Mouse (Mus musculus) MEL (cell line): ENCODE results near the gene Spats1.

Source experiments
- CHD1 ChIP-seq: IDR thresholded peaks from 2 replicates; pipeline ENCODE4 v1.6.1; 2012; ENCODE audit warnings: low read depth, mild to moderate bottlenecking, inconsistent platforms, low read length, improper control_type of control experiment
- CTCF ChIP-seq, 3 experiments: IDR thresholded peaks in 2 of 3; conservative IDR thresholded peaks in 1 of 3; 2 replicates each; pipeline ENCODE4 v1.5.1; 2011 to 2012; ENCODE audit warnings: low read length in 3 of 3, low read depth in 2 of 3, mild to moderate bottlenecking in 2 of 3, improper control_type of control experiment in 1 of 3, inconsistent platforms in 1 of 3, mixed read lengths in 1 of 3, moderate library complexity in 1 of 3; ENCODE audit not compliant: control insufficient read depth in 1 of 3, insufficient read depth in 1 of 3, poor library complexity in 1 of 3, severe bottlenecking in 1 of 3
- E2F4 ChIP-seq: IDR thresholded peaks from 2 replicates; pipeline ENCODE4 v1.6.1; 2011; ENCODE audit warnings: low read depth, low read length, improper control_type of control experiment, borderline replicate concordance
- GABPA ChIP-seq: IDR thresholded peaks from 2 replicates; pipeline ENCODE4 v1.6.1; 2012; ENCODE audit warnings: low read depth, mild to moderate bottlenecking, inconsistent platforms, low read length, improper control_type of control experiment, moderate library complexity
- MEF2A ChIP-seq: IDR thresholded peaks from 2 replicates; pipeline ENCODE4 v1.6.1; 2014; ENCODE audit warnings: low read depth, mild to moderate bottlenecking, inconsistent platforms, low read length, improper control_type of control experiment; ENCODE audit not compliant: poor library complexity, insufficient replicate concordance, severe bottlenecking; ENCODE audit errors: extremely low read depth
- POLR2AphosphoS2 ChIP-seq: IDR thresholded peaks from 2 replicates; pipeline ENCODE4 v1.6.1; 2011; ENCODE audit warnings: low read length, improper control_type of control experiment
- USF2 ChIP-seq, 2 experiments: IDR thresholded peaks; 2 replicates each; pipeline ENCODE4 v1.6.1; 2011 to 2012; ENCODE audit warnings: improper control_type of control experiment in 2 of 2, low read length in 2 of 2, borderline replicate concordance in 1 of 2, inconsistent platforms in 1 of 2, low read depth in 1 of 2, mild to moderate bottlenecking in 1 of 2; ENCODE audit not compliant: insufficient read depth in 1 of 2

- no peak for TF ChIP-seq GABPA
- TF ChIP-seq USF2 (IDR thresholded peaks at IDR 0.05; ENCODE audit: borderline replicate concordance in 1 of 2, insufficient read depth in 1 of 2, low read depth in 1 of 2, low read length in 2 of 2) = no peak
- TF ChIP-seq E2F4 = no peak
- no peak for TF ChIP-seq MEF2A
- TF ChIP-seq CTCF (IDR thresholded peaks at IDR 0.05 in 2 of 3, conservative IDR thresholded peaks at IDR 0.05 in 1 of 3; ENCODE audit: control insufficient read depth in 1 of 3, insufficient read depth in 1 of 3, low read depth in 2 of 3, low read length in 3 of 3, poor library complexity in 1 of 3, severe bottlenecking in 1 of 3) = no peak
- TF ChIP-seq CHD1 = no peak
- no peak for TF ChIP-seq POLR2AphosphoS2
Observed at GRCm38 (mm10) chr17:45402601-45403000, 72.6 kb downstream of the Spats1 start.
